Mouse (Mus musculus) embryonic facial prominence, embryonic 12.5 days (tissue): ENCODE results near the gene Pold4. TPM values are rescaled to one million over a fixed set of nuclear protein-coding genes. Genes with fewer than 3 reads are reported as not detected.

Source experiments
- ATAC-seq: fragments of 200-750 bp; cut with Nextera tagmentation; 2 replicates; pipeline ENCODE4 v1.8.0; 2017; ENCODE audit not compliant: insufficient number of reproducible peaks, insufficient read depth, low FRiP score, low TSS enrichment
- H3K27ac ChIP-seq: fragments of 300-500 bp; sonication (generic); 2 replicates; pipeline ENCODE4 v1.5.1; 2016; ENCODE audit warnings: mild to moderate bottlenecking
- H3K27me3 ChIP-seq: fragments of 300-500 bp; sonication (generic); 2 replicates; pipeline ENCODE4 v1.6.1; 2016; ENCODE audit warnings: mild to moderate bottlenecking, moderate library complexity
- H3K36me3 ChIP-seq: fragments of 300-500 bp; sonication (generic); 2 replicates; pipeline ENCODE4 v1.6.1; 2016; ENCODE audit warnings: mild to moderate bottlenecking
- H3K4me1 ChIP-seq: fragments of 300-500 bp; sonication (generic); 2 replicates; pipeline ENCODE4 v1.6.1; 2016
- H3K4me2 ChIP-seq: fragments of 300-500 bp; sonication (generic); replicated peaks from 2 replicates; pipeline ENCODE4 v1.6.1; 2016; ENCODE audit warnings: mild to moderate bottlenecking, moderate library complexity
- H3K4me3 ChIP-seq: fragments of 300-500 bp; sonication (generic); 2 replicates; pipeline ENCODE4 v1.5.1; 2016; ENCODE audit warnings: mild to moderate bottlenecking
- H3K9ac ChIP-seq: fragments of 300-500 bp; sonication (generic); 2 replicates; pipeline ENCODE4 v1.6.1; 2016; ENCODE audit warnings: mild to moderate bottlenecking, moderate library complexity
- H3K9me3 ChIP-seq: fragments of 300-500 bp; sonication (generic); 2 replicates; pipeline ENCODE4 v1.6.1; 2016; ENCODE audit warnings: mild to moderate bottlenecking, moderate library complexity
- WGBS: fragments of 180-500 bp; shearing (Covaris S2); methylation state at CpG from one replicate; pipeline ENCODE4 v1.1.7; 2016; 5-methylcytosine and 5-hydroxymethylcytosine counted together
- polyA plus RNA-seq: library from polyadenylated mRNA; unstranded; fragments of >200 nt; fragmentation: Nextera tagmentation; extraction: Ambion mirVana; gene quantifications from 2 replicates; pipeline ENCODE4 v1.2.1, GENCODE M21; 2016

The Pold4 gene
- polyA plus RNA-seq, 1 experiment from 2014 or later = 14.9 TPM

- Histone ChIP-seq H3K4me2 (no peak overlapping the region), H3K4me1 (no peaks in the 10 kb centered on the region), H3K9me3 (no peaks in the 10 kb centered on the region), H3K27me3 (peaks cover 6% of the 10 kb centered on the region; the same call in 1 of the 2 replicates), H3K9ac (no peak overlapping the region), H3K27ac (no peak overlapping the region), H3K36me3 (no peaks in the 10 kb centered on the region), H3K4me3 (no peak overlapping the region)
- no peak for ATAC-seq
- 76% methylated on average over 6 of the region's 6 CpGs for WGBS
Observed at GRCm38 (mm10) chr19:4262756-4263155, 31.1 kb downstream of the Pold4 start.

- H3K9ac ChIP-seq = no peak overlapping the region
- no peak for ATAC-seq
Observed at GRCm38 (mm10) chr19:4263702-4264101, 32.0 kb downstream of the Pold4 start.

GRCm38 (mm10) chr19:4264171-4264780, 32.6 kb downstream of the Pold4 start:
- H3K27ac ChIP-seq = no peak overlapping the region
- H3K9ac ChIP-seq = no peak overlapping the region
- peaks cover 4% of the 10 kb centered on the region for H3K4me1 ChIP-seq
- H3K27me3 ChIP-seq = peaks cover 21% of the 10 kb centered on the region
- no peak overlapping the region for H3K4me2 ChIP-seq
- H3K4me3 ChIP-seq = no peak overlapping the region
- no peak for ATAC-seq
- H3K9me3 ChIP-seq = no peaks in the 10 kb centered on the region
- 89% methylated on average over 6 of the region's 6 CpGs for WGBS
- no peaks in the 10 kb centered on the region for H3K36me3 ChIP-seq

More at GRCm38 (mm10) chr19:4263702-4264101, 32.0 kb downstream of the Pold4 start:
- 70% methylated on average over 14 of the region's 14 CpGs for whole genome bisulfite sequencing
- H3K4me3 ChIP-seq = no peak overlapping the region
- no peak overlapping the region for H3K4me2 ChIP-seq
- no peaks in the 10 kb centered on the region for H3K36me3 ChIP-seq
- peaks cover 15% of the 10 kb centered on the region for H3K27me3 ChIP-seq
- no peaks in the 10 kb centered on the region for H3K4me1 ChIP-seq
- H3K27ac ChIP-seq = no peak overlapping the region
- H3K9me3 ChIP-seq = no peaks in the 10 kb centered on the region

GRCm38 (mm10) chr19:4265956-4266355, 34.3 kb downstream of the Pold4 start:
- H3K4me1 ChIP-seq = peaks cover 4% of the 10 kb centered on the region
- no peak overlapping the region for H3K4me2 ChIP-seq
- H3K9ac ChIP-seq = no peak overlapping the region
- H3K9me3 ChIP-seq = no peaks in the 10 kb centered on the region
- no peak overlapping the region for H3K4me3 ChIP-seq
- no peak for ATAC-seq
- 0 out of 2 replicates have a peak, but pooled peaks cover 3% of the 10 kb centered on the region for H3K36me3 ChIP-seq
- H3K27me3 ChIP-seq = peaks cover 37% of the 10 kb centered on the region
- no peak overlapping the region for H3K27ac ChIP-seq
- 59% methylated on average over 4 of the region's 4 CpGs for WGBS

GRCm38 (mm10) chr19:4268566-4269361, 37.1 kb downstream of the Pold4 start, which contains the start of gene Ssh3:
TSS of gene Ssh3 (minus strand) at chr19:4269180.
- H3K9ac ChIP-seq = peak within 1 kb of the TSS; percentile 43
- H3K27me3 ChIP-seq = peaks cover 37% of the 10 kb centered on the region
- 4% methylated on average over 46 of the region's 46 CpGs for WGBS
- H3K36me3 ChIP-seq = 0 out of 2 replicates have a peak, but pooled peaks cover 3% of the 10 kb centered on the region
- H3K4me1 ChIP-seq = peaks cover 4% of the 10 kb centered on the region
- peak within 1 kb of the TSS; percentile 69 for H3K4me2 ChIP-seq
- no peaks in the 10 kb centered on the region for H3K9me3 ChIP-seq
- peak; percentile 58; the same call in 1 of the 2 replicates for ATAC-seq
- H3K27ac ChIP-seq = no peak within 1 kb of the TSS
- H3K4me3 ChIP-seq = peak within 1 kb of the TSS; percentile 45

GRCm38 (mm10) chr19:4270187-4270586, 38.5 kb downstream of the Pold4 start:
- no peak overlapping the region for H3K27ac ChIP-seq
- peaks cover 4% of the 10 kb centered on the region for H3K4me1 ChIP-seq
- H3K36me3 ChIP-seq = 0 out of 2 replicates have a peak, but pooled peaks cover 3% of the 10 kb centered on the region
- no peak overlapping the region for H3K4me3 ChIP-seq
- WGBS = 61% methylated on average over 6 of the region's 6 CpGs
- no peak overlapping the region for H3K4me2 ChIP-seq
- peaks cover 37% of the 10 kb centered on the region for H3K27me3 ChIP-seq
- no peak overlapping the region for H3K9ac ChIP-seq
- ATAC-seq = no peak
- no peaks in the 10 kb centered on the region for H3K9me3 ChIP-seq

GRCm38 (mm10) chr19:4270972-4271371, 39.3 kb downstream of the Pold4 start:
- peaks cover 2% of the 10 kb centered on the region; the same call in 1 of the 2 replicates for H3K9me3 ChIP-seq
- H3K36me3 ChIP-seq = 0 out of 2 replicates have a peak, but pooled peaks cover 3% of the 10 kb centered on the region
- H3K27me3 ChIP-seq = peaks cover 37% of the 10 kb centered on the region
- WGBS = 91% methylated on average over 11 of the region's 11 CpGs
- no peak overlapping the region for H3K9ac ChIP-seq
- H3K4me2 ChIP-seq = no peak overlapping the region
- ATAC-seq = no peak
- H3K4me1 ChIP-seq = peaks cover 4% of the 10 kb centered on the region
- no peak overlapping the region for H3K4me3 ChIP-seq
- no peak overlapping the region for H3K27ac ChIP-seq

- H3K27ac ChIP-seq = no peak overlapping the region
- no peak overlapping the region for H3K4me3 ChIP-seq
- no peak overlapping the region for H3K4me2 ChIP-seq
- no peaks in the 10 kb centered on the region for H3K36me3 ChIP-seq
- no peak overlapping the region for H3K9ac ChIP-seq
- H3K9me3 ChIP-seq = peaks cover 4% of the 10 kb centered on the region; the same call in 1 of the 2 replicates
- no peak for ATAC-seq
- WGBS = 92% methylated on average over 1 of the region's 1 CpGs
- H3K4me1 ChIP-seq = 0 out of 2 replicates have a peak, but pooled peaks cover 11% of the 10 kb centered on the region
- H3K27me3 ChIP-seq = no peaks in the 10 kb centered on the region
Observed at GRCm38 (mm10) chr19:4279487-4279886, 47.8 kb downstream of the Pold4 start.

GRCm38 (mm10) chr19:4280425-4280824, 48.7 kb downstream of the Pold4 start:
- WGBS = 95% methylated on average over 9 of the region's 9 CpGs

GRCm38 (mm10) chr19:4282898-4283553, 51.3 kb downstream of the Pold4 start, which contains the start of gene Ankrd13d:
TSS of gene Ankrd13d (minus strand) at chr19:4283137.
- WGBS = under 1% methylated on average over 50 of the region's 50 CpGs
- H3K4me3 ChIP-seq = peak within 1 kb of the TSS; percentile 69
- peak within 1 kb of the TSS; percentile 71 for H3K9ac ChIP-seq
- H3K27ac ChIP-seq = peak within 1 kb of the TSS; percentile 50; the same call in 1 of the 2 replicates
- no peaks in the 10 kb centered on the region for H3K27me3 ChIP-seq
- no peaks in the 10 kb centered on the region for H3K9me3 ChIP-seq
- H3K4me2 ChIP-seq = peak within 1 kb of the TSS; percentile 79
- H3K36me3 ChIP-seq = peaks cover 32% of the 10 kb centered on the region
- peak; percentile 91 for ATAC-seq
- H3K4me1 ChIP-seq = 0 out of 2 replicates have a peak, but pooled peaks cover 11% of the 10 kb centered on the region

More at GRCm38 (mm10) chr19:4280425-4280824, 48.7 kb downstream of the Pold4 start:
- peaks cover 4% of the 10 kb centered on the region; the same call in 1 of the 2 replicates for H3K9me3 ChIP-seq
- 0 out of 2 replicates have a peak, but pooled peaks cover 11% of the 10 kb centered on the region for H3K4me1 ChIP-seq
- peaks cover 6% of the 10 kb centered on the region; the same call in 1 of the 2 replicates for H3K36me3 ChIP-seq
- H3K27me3 ChIP-seq = no peaks in the 10 kb centered on the region
- H3K4me3 ChIP-seq = no peak overlapping the region
- ATAC-seq = no peak
- no peak overlapping the region for H3K27ac ChIP-seq
- H3K4me2 ChIP-seq = no peak overlapping the region
- H3K9ac ChIP-seq = no peak overlapping the region
